Mouse (Mus musculus): ENCODE results near the gene Epor.

Epor gene

GRCm38 (mm10) chr9:21963417-21963816, at the start of gene Epor:
Epor (minus strand) TSS chr9:21963506.
- DNase-seq: no peak

GRCm38 (mm10) chr9:22012731-22013130, 49.4 kb upstream of the Epor start:
- no peak for DNase-seq

GRCm38 (mm10) chr9:22011055-22011454, 47.7 kb upstream of the Epor start:
- DNase-seq: no peak

- no peak for DNase-seq
These were observed 41.2 kb upstream of the Epor start for GRCm38 (mm10) chr9:22004546-22004945.

- DNase-seq: no peak
These were observed 39.9 kb upstream of the Epor start for GRCm38 (mm10) chr9:22003163-22003554.

- peak; percentile 100 for DNase-seq
These were observed 39.2 kb upstream of the Epor start, which contains the start of the genes Ccdc151 and Prkcsh for GRCm38 (mm10) chr9:22002194-22003162. Ccdc151 (minus strand) TSS chr9:22002634. Prkcsh (plus strand) TSS chr9:22002806.

- no peak for DNase-seq
These were observed 38.3 kb upstream of the Epor start for GRCm38 (mm10) chr9:22001633-22002032.

GRCm38 (mm10) chr9:22000296-22000695, 37.0 kb upstream of the Epor start:
- DNase-seq: no peak

- DNase-seq: no peak
These were observed 33.0 kb upstream of the Epor start for GRCm38 (mm10) chr9:21996178-21996867.

- DNase-seq: peak; percentile 39
These were observed 28.9 kb upstream of the Epor start for GRCm38 (mm10) chr9:21992227-21992626.

- DNase-seq: peak; percentile 79
These were observed 26.2 kb upstream of the Epor start, which contains the start of gene Rgl3 for GRCm38 (mm10) chr9:21989230-21990110. Rgl3 (minus strand) TSS chr9:21989446.

GRCm38 (mm10) chr9:21988421-21989101, 25.3 kb upstream of the Epor start:
- DNase-seq: peak; percentile 88

- DNase-seq: no peak
These were observed 24.5 kb upstream of the Epor start for GRCm38 (mm10) chr9:21987592-21988342.

GRCm38 (mm10) chr9:21983911-21984310, 20.6 kb upstream of the Epor start:
- DNase-seq: no peak

- DNase-seq: peak; percentile 62
These were observed 15.3 kb upstream of the Epor start for GRCm38 (mm10) chr9:21978398-21979128.

- DNase-seq: no peak
These were observed 14.7 kb upstream of the Epor start for GRCm38 (mm10) chr9:21977972-21978371.

- no peak for DNase-seq
These were observed 14.0 kb upstream of the Epor start for GRCm38 (mm10) chr9:21977331-21977730.

GRCm38 (mm10) chr9:21976626-21977175, 13.4 kb upstream of the Epor start:
- no peak for DNase-seq

- no peak for DNase-seq
These were observed 6.0 kb upstream of the Epor start for GRCm38 (mm10) chr9:21969304-21969703.

- DNase-seq: no peak
These were observed 5.6 kb upstream of the Epor start for GRCm38 (mm10) chr9:21968883-21969282.
